14 mouse cellular contexts compared by ENCODE assay signal in the genomic region with DNA sequence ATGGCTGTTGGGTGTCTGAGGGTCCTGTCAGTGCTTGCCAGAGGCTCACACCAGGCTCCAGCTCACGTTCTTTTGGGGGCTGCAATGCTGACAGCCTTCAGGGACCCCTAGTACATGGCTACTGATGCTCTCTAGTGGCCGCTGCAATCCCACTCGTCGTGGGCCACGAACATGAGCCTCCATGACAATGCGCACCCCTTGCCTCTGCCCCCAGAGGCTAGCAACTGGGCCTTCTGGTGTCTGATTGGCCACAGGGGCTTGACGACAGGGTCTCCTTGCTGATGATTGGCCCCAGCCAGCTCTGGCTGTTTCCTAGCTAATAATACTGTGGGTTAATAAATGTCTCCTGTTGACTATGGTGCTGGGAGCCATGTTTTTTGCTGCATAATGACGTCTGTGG.
DNase-seq lines count a peak whose midpoint lies in the region; ATAC-seq and TF ChIP-seq lines count a peak whose summit lies in the region.
"Had no signal": no experiment of that assay in that cellular context is flagged by ENCODE, and none has a peak within 500 bp of the region (broad histone marks: within the 10 kb centered on the region; RNA-seq: fewer than 3 reads in every experiment).

No protein-coding gene starts in this region.

- 0 out of 2 replicates have a peak, but pooled peaks have one; percentile 13 for ATAC-seq in neural tube, embryonic 13.5 days (ENCODE audit: low read depth)
- 0 out of 2 replicates have a peak, but pooled peaks have one; percentile 14 for ATAC-seq in liver, embryonic 14.5 days (ENCODE audit: insufficient read depth)

- no peak overlapping the region for H3K9ac ChIP-seq in neural tube, embryonic 13.5 days
- no peak overlapping the region for H3K9ac ChIP-seq in liver, embryonic 14.5 days (replicated peaks)

- H3K27ac ChIP-seq in neural tube, embryonic 13.5 days (replicated peaks), result 0 out of 2 replicates have a peak overlapping the region, but pooled peaks have one; percentile 78
- no peak overlapping the region for H3K27ac ChIP-seq in liver, embryonic 14.5 days
- H3K27ac ChIP-seq: kidney, postnatal 0 days; macrophage had no signal

- DNase-seq in cerebellum, adult 9-11 months, result peak; percentile 34
- no peak for DNase-seq in cerebellum, postnatal 10 days
- no peak for DNase-seq in neural tube, embryonic 10.5 days (ENCODE audit: extremely low spot score, low spot score)
- no peak for DNase-seq in liver, embryonic 14.5 days (ENCODE audit: low read depth in 3 of 3, low spot score in 3 of 3)
- no peak for DNase-seq in spleen, postnatal 14 days (ENCODE audit: low spot score in 2 of 2)
- no peak for DNase-seq in right cerebral cortex, postnatal 4 days
- no peak for DNase-seq in adrenal gland, postnatal 10 days
- DNase-seq: cerebellum, adult 18-20 months; heart, postnatal 14 days; spleen, adult 18-20 months had no signal

- WGBS in neural tube, embryonic 13.5 days, result 73% methylated on average over 8 of the region's 8 CpGs
- WGBS in liver, embryonic 14.5 days (ENCODE audit: insufficient replicate concordance), result 68% methylated on average over 8 of the region's 8 CpGs

- peaks cover 48% of the 10 kb centered on the region for H3K9me3 ChIP-seq in neural tube, embryonic 13.5 days
- H3K9me3 ChIP-seq in liver, embryonic 14.5 days (ENCODE audit: control insufficient read depth, low read length), result no peaks in the 10 kb centered on the region

- peak overlapping the region; percentile 53 for H3K4me2 ChIP-seq in neural tube, embryonic 13.5 days
- no peak overlapping the region for H3K4me2 ChIP-seq in liver, embryonic 14.5 days (ENCODE audit: low read depth)

- H3K4me1 ChIP-seq in neural tube, embryonic 13.5 days (replicated peaks), result peaks cover 6% of the 10 kb centered on the region; the same call in 1 of the 2 replicates
- peaks cover 0 to 8% of the 10 kb centered on the region in 2 experiments; a peak in 2 of 4 replicates for H3K4me1 ChIP-seq in liver, embryonic 14.5 days (replicated peaks; ENCODE audit: control insufficient read depth in 2 of 2, insufficient read depth in 2 of 2, low read length in 1 of 2)

- H3K36me3 ChIP-seq in neural tube, embryonic 13.5 days, result no peaks in the 10 kb centered on the region
- H3K36me3 ChIP-seq in liver, embryonic 14.5 days (replicated peaks; ENCODE audit: control insufficient read depth, insufficient read depth, low read depth), result no peaks in the 10 kb centered on the region

- H3K4me3 ChIP-seq in neural tube, embryonic 13.5 days, result no peak overlapping the region
- H3K4me3 ChIP-seq in liver, embryonic 14.5 days (ENCODE audit: insufficient read depth in 1 of 2, low read depth in 2 of 2, low read length in 2 of 2), result no peak overlapping the region
- H3K4me3 ChIP-seq: myocyte had no signal

- no peak for TF ChIP-seq EP300 in liver, embryonic 14.5 days (IDR thresholded peaks at IDR 0.05; ENCODE audit: low read depth)

- no peak for TF ChIP-seq CTCF in liver, embryonic 14.5 days (IDR thresholded peaks at IDR 0.05; ENCODE audit: low read depth)

- no peaks in the 10 kb centered on the region for H3K27me3 ChIP-seq in neural tube, embryonic 13.5 days
- H3K27me3 ChIP-seq in liver, embryonic 14.5 days (ENCODE audit: control insufficient read depth, insufficient read depth, low read length), result peaks cover 11% of the 10 kb centered on the region
